Mouse (Mus musculus): ENCODE results near the gene Adgrl2.

DNA sequence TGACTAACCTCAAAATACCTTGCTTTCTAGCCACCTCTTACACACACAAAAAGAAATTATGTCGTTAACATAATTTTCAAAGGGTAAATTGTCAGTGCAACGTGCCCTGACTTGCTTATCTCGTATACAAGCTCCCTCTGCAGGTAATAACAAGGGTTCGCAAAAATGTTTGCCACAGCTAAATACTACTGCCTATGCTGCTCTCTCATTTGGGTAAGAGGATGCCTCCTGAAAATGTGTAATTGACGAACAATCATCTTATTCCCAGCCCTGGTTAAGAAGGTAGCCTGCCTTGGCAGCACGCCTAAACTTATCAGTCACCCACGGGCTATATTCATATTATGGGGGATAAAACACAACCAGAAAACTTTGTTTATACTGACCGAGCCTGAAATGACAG is 11.8 kb downstream of the Adgrl2 start:
- TF ChIP-seq CTCF (IDR thresholded peaks at IDR 0.05; ENCODE audit: control insufficient read depth, insufficient read depth, low read length): no peak
- no peak for TF ChIP-seq POLR2A (IDR thresholded peaks at IDR 0.05; ENCODE audit: borderline replicate concordance, control insufficient read depth, low read depth, low read length)

All from bone marrow, adult 2 months (tissue).